Mouse (Mus musculus) heart, embryonic 11.5 days (tissue): Measurements from ENCODE around the gene Slc10a7. TPM values are rescaled to one million over a fixed set of nuclear protein-coding genes. Genes with fewer than 3 reads are reported as not detected.
A peak's percentile ranks its signal among the peaks of the same experiment; 100 is the strongest.

ENCODE experiments used
- ATAC-seq: fragments of 200-750 bp; cut with Nextera tagmentation; replicated peaks from 2 replicates; pipeline ENCODE4 v1.8.0; 2017; ENCODE audit warnings: moderate library complexity; ENCODE audit not compliant: insufficient number of reproducible peaks, low FRiP score, low TSS enrichment
- H3K27ac ChIP-seq: fragments of 300-500 bp; sonication (generic); 2 replicates; pipeline ENCODE4 v1.5.1; 2014; ENCODE audit warnings: mild to moderate bottlenecking, low read depth, low read length
- H3K27me3 ChIP-seq: fragments of 300-500 bp; sonication (generic); 2 replicates; pipeline ENCODE4 v1.6.1; 2014; ENCODE audit warnings: mild to moderate bottlenecking, low read length, mixed read lengths; ENCODE audit not compliant: control insufficient read depth, insufficient read depth
- H3K36me3 ChIP-seq: fragments of 300-500 bp; sonication (generic); 2 replicates; pipeline ENCODE4 v1.6.1; 2014; ENCODE audit warnings: mild to moderate bottlenecking, low read length, moderate library complexity, mixed read lengths; ENCODE audit not compliant: control insufficient read depth, insufficient read depth
- H3K4me1 ChIP-seq: fragments of 300-500 bp; sonication (generic); 2 replicates; pipeline ENCODE4 v1.6.1; 2014; ENCODE audit warnings: low read length; ENCODE audit not compliant: control insufficient read depth, insufficient read depth
- H3K4me2 ChIP-seq: fragments of 300-500 bp; sonication (generic); 2 replicates; pipeline ENCODE4 v1.6.1; 2014; ENCODE audit warnings: mild to moderate bottlenecking, moderate library complexity
- H3K4me3 ChIP-seq: fragments of 300-500 bp; sonication (generic); 2 replicates; pipeline ENCODE4 v1.5.1; 2014; ENCODE audit warnings: low read depth, low read length
- H3K9ac ChIP-seq: fragments of 300-500 bp; sonication (generic); 2 replicates; pipeline ENCODE4 v1.6.1; 2014; ENCODE audit warnings: mild to moderate bottlenecking, low read depth, low read length, moderate library complexity
- H3K9me3 ChIP-seq: fragments of 300-500 bp; sonication (generic); replicated peaks from 2 replicates; pipeline ENCODE4 v1.6.1; 2016; ENCODE audit warnings: low read length; ENCODE audit not compliant: control insufficient read depth
- WGBS: fragments of 180-500 bp; shearing (Covaris S2); extraction: QIAGEN DNeasy Blood & Tissue Kit; methylation state at CpG from one replicate; pipeline ENCODE4 v1.1.7; 2014; ENCODE audit not compliant: insufficient replicate concordance; 5-methylcytosine and 5-hydroxymethylcytosine counted together
- polyA plus RNA-seq: library from polyadenylated mRNA; unstranded; fragments of >200 nt; fragmentation: Nextera tagmentation; extraction: Ambion mirVana; gene quantifications from 2 replicates; pipeline ENCODE4 v1.2.1, GENCODE M21; 2014

Slc10a7 gene
- polyA plus RNA-seq, 1 experiment from 2014 or later: 8.9 TPM

- Histone ChIP-seq H3K36me3 (0 out of 2 replicates have a peak, but pooled peaks cover 5% of the 10 kb centered on the region), H3K27me3 (no peaks in the 10 kb centered on the region), H3K4me1 (peaks cover 9% of the 10 kb centered on the region), H3K4me2 (peak overlapping the region; percentile 96), H3K9me3 (no peaks in the 10 kb centered on the region), H3K27ac (peak overlapping the region; percentile 95), H3K4me3 (peak overlapping the region; percentile 93), H3K9ac (peak overlapping the region; percentile 97)
- WGBS: under 1% methylated on average over 28 of the region's 38 CpGs
- ATAC-seq: peak; percentile 52
Measured at GRCm38 (mm10) chr8:78507979-78508718, 997 bp upstream of the Slc10a7 start.

- H3K4me2 ChIP-seq: peak within 1 kb of the TSS; percentile 96
- WGBS: under 1% methylated on average over 62 of the region's 70 CpGs
- H3K27me3 ChIP-seq: no peaks in the 10 kb centered on the region
- H3K4me1 ChIP-seq: peaks cover 9% of the 10 kb centered on the region
- peak within 1 kb of the TSS; percentile 93 for H3K4me3 ChIP-seq
- peak within 1 kb of the TSS; percentile 97 for H3K9ac ChIP-seq
- ATAC-seq: peak; percentile 88
- H3K36me3 ChIP-seq: 0 out of 2 replicates have a peak, but pooled peaks cover 5% of the 10 kb centered on the region
- no peaks in the 10 kb centered on the region for H3K9me3 ChIP-seq
- H3K27ac ChIP-seq: peak within 1 kb of the TSS; percentile 95
Measured at GRCm38 (mm10) chr8:78508719-78509272, 350 bp upstream of the Slc10a7 start, which contains the start of gene Rbmxl1. Gene Rbmxl1 (minus strand): TSS chr8:78508898.

- peak overlapping the region; percentile 97 for H3K9ac ChIP-seq
- H3K4me1 ChIP-seq: peaks cover 9% of the 10 kb centered on the region
- H3K4me3 ChIP-seq: peak overlapping the region; percentile 93
- no peak for ATAC-seq
- under 1% methylated on average over 11 of the region's 11 CpGs for whole genome bisulfite sequencing
- no peaks in the 10 kb centered on the region for H3K36me3 ChIP-seq
- H3K27ac ChIP-seq: peak overlapping the region; percentile 95; the same call in 1 of the 2 replicates
- no peaks in the 10 kb centered on the region for H3K9me3 ChIP-seq
- H3K27me3 ChIP-seq: no peaks in the 10 kb centered on the region
- H3K4me2 ChIP-seq: peak overlapping the region; percentile 96
Measured at GRCm38 (mm10) chr8:78510094-78510493, 948 bp downstream of the Slc10a7 start.

GRCm38 (mm10) chr8:78510926-78511325, 1.8 kb downstream of the Slc10a7 start:
- Histone ChIP-seq H3K4me1 (peaks cover 9% of the 10 kb centered on the region), H3K4me2 (no peak overlapping the region), H3K4me3 (no peak overlapping the region), H3K36me3 (peaks cover 1% of the 10 kb centered on the region; the same call in 1 of the 2 replicates), H3K9me3 (no peaks in the 10 kb centered on the region), H3K27me3 (no peaks in the 10 kb centered on the region), H3K27ac (no peak overlapping the region), H3K9ac (no peak overlapping the region)
- WGBS: 67% methylated on average over 3 of the region's 3 CpGs
- ATAC-seq: no peak

GRCm38 (mm10) chr8:78513106-78513505, 4.0 kb downstream of the Slc10a7 start:
- Histone ChIP-seq H3K4me1 (0 out of 2 replicates have a peak, but pooled peaks cover 5% of the 10 kb centered on the region), H3K9me3 (no peaks in the 10 kb centered on the region), H3K9ac (no peak overlapping the region), H3K27me3 (no peaks in the 10 kb centered on the region), H3K4me2 (no peak overlapping the region), H3K4me3 (no peak overlapping the region), H3K36me3 (peaks cover 4% of the 10 kb centered on the region; the same call in 1 of the 2 replicates), H3K27ac (no peak overlapping the region)
- WGBS: 89% methylated on average over 4 of the region's 4 CpGs
- ATAC-seq: no peak

- no peak for ATAC-seq
- no peak overlapping the region for H3K4me2 ChIP-seq
- H3K27ac ChIP-seq: no peak overlapping the region
- H3K4me3 ChIP-seq: no peak overlapping the region
- 87% methylated on average over 1 of the region's 1 CpGs for WGBS
- H3K9me3 ChIP-seq: no peaks in the 10 kb centered on the region
- 0 out of 2 replicates have a peak, but pooled peaks cover 5% of the 10 kb centered on the region for H3K4me1 ChIP-seq
- H3K9ac ChIP-seq: no peak overlapping the region
- peaks cover 4% of the 10 kb centered on the region; the same call in 1 of the 2 replicates for H3K36me3 ChIP-seq
- no peaks in the 10 kb centered on the region for H3K27me3 ChIP-seq
Measured at GRCm38 (mm10) chr8:78514706-78515105, 5.6 kb downstream of the Slc10a7 start.

GRCm38 (mm10) chr8:78515132-78515531, 6.0 kb downstream of the Slc10a7 start:
- Histone ChIP-seq H3K36me3 (peaks cover 4% of the 10 kb centered on the region; the same call in 1 of the 2 replicates), H3K27ac (no peak overlapping the region), H3K27me3 (no peaks in the 10 kb centered on the region), H3K9ac (no peak overlapping the region), H3K4me1 (0 out of 2 replicates have a peak, but pooled peaks cover 5% of the 10 kb centered on the region), H3K4me3 (no peak overlapping the region), H3K9me3 (no peaks in the 10 kb centered on the region), H3K4me2 (no peak overlapping the region)
- ATAC-seq: no peak
- WGBS: 87% methylated on average over 3 of the region's 3 CpGs

GRCm38 (mm10) chr8:78533981-78534380, 24.8 kb downstream of the Slc10a7 start:
- ATAC-seq: no peak
- Histone ChIP-seq H3K27me3 (no peaks in the 10 kb centered on the region), H3K36me3 (peaks cover 3% of the 10 kb centered on the region; the same call in 1 of the 2 replicates), H3K27ac (no peak overlapping the region), H3K4me1 (no peaks in the 10 kb centered on the region), H3K4me3 (no peak overlapping the region), H3K9me3 (no peaks in the 10 kb centered on the region), H3K4me2 (no peak overlapping the region), H3K9ac (no peak overlapping the region)
- 81% methylated on average over 6 of the region's 6 CpGs for WGBS
